Mouse (Mus musculus) layer of hippocampus, postnatal 10 days (tissue): Measurements from ENCODE around the gene Vwa5b2. TPM values are rescaled to one million over a fixed set of nuclear protein-coding genes. Genes with fewer than 3 reads are reported as not detected.
A peak's percentile ranks its signal among the peaks of the same experiment; 100 is the strongest.

Experiments
- DNase-seq, 2 experiments: peaks; one replicate each; pipeline ENCODE4 v3.0.0; 2021; ENCODE audit warnings: low spot score in 2 of 2
- total RNA-seq, 2 experiments: library from RNA; stranded (reverse); gene quantifications; 2 replicates each; pipeline ENCODE4 v1.2.3; 2021

Vwa5b2 gene
- total RNA-seq, 2 experiments from 2014 or later, result 44.4 to 45.6 TPM

GRCm38 (mm10) chr16:20610501-20611356 is 21.5 kb downstream of the Vwa5b2 start:
- peak; percentile 82 to 84 for DNase-seq

DNA sequence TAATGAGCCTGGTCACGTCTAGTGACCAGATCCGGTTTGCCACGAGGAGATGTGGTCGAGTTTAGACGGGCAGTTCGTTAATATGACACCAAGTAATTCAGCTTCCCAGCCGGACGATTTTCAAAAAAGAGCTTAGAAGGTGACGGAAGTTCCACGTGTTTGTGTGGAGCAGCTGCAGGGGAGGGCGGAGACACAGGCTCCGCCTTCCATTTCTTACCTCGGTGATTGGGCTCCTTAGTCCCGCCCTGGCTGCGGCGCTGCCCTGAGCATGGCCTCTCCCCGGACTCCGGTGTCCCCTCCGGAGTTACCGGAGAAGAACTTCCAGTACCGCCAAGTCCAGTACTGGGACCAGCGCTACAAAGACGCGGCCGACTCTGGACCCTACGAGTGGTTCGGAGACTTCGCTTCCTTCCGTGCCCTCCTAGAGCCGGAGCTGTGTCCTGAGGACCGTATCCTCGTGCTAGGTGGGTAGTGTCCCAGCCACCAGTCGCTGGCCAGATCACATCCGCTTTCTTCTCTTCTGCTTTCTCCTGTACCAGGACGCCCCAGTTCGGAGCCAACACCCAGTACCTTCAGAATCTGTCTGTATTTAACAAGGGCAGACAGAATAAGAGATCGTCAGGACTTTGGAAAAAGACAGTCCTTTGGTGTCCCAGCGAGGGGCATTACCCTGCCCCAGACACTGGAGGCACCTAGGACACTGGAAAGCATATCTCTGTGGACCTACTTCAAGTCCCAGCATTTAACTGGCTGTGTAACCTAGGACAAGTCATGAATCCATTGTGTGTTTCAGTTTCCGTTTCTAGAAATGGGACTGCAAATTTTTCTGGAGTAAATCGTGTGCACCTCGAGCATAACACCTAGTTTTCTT is 22.3 kb downstream of the Vwa5b2 start, which contains the start of the genes Eef1akmt4, Gm49333 and Alg3:
TSS of gene Eef1akmt4 (plus strand) at position 237 of the 871 bp plus-strand sequence.
TSS of gene Gm49333 (plus strand) at position 254 of the 871 bp plus-strand sequence.
TSS of gene Alg3 (minus strand) at position 379 of the 871 bp plus-strand sequence.
- DNase-seq, result peak; percentile 70 to 77

- peak; percentile 24 to 39 for DNase-seq
These were observed 30.5 kb downstream of the Vwa5b2 start for GRCm38 (mm10) chr16:20619541-20620398.

- DNase-seq, result no peak
These were observed 31.1 kb downstream of the Vwa5b2 start for GRCm38 (mm10) chr16:20620399-20620735.

DNA sequence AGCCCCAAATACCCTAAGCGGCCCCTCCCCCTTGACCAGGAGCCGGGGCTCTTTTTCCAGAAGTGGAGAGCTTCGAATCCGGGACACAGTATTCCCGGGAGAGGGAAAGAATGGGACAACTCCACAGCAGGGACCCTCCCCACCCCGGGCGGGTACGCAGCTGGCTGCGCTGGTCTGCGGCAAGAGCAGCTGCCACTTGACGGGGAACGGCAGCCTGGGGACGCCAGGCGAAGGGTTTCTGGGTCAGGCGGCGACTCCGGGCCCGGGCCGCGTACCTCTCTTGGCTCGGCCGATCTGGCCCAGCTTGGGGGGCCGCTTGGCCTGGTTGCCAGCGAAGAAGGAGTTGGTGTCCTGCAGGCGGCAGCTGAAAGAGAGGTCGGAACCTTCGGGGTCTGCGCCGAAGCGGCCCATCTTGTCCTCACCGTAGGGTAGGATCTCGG is 31.5 kb downstream of the Vwa5b2 start:
- peak; percentile 46 to 65 for DNase-seq

DNA sequence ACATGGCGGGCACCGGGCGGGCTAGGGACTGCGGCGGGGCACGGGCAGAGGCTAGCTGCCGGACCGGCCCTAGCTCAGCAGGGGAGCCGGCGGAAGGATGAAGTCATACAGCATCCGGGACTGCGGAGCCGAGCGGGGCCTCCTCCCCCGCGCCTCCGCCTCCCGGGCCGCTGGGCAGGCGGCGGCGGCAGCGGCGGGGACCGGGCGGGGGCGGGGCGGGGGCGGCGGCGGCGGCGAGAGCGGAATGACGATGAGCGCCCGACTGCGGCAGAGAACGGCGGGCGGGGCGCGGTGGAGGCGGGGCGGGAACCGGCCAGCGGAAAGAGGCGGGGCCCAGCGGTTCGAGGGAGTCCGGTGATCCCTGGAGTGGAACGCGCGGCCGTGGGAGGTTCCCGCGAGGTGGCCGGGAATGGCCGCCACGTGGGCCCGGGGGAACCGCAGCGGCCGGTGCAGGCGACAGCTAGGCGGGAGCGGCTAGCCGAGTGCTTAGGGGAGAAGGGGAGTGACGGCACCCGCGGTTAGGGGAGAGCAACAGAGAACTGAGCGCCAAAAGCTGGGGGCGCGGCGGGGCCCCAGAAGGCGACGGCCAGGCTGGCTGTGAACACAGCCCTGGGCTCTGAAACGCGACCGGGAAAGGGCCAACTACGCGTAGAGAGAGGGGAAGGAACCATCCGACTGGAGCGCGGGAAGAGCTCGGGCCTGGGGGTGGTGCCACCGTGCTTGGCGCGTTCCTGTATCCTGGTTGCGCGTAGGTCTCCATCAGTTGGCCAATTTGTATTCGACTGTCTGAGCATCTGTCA is 32.1 kb downstream of the Vwa5b2 start, which contains the start of gene Camk2n2:
TSS of gene Camk2n2 (minus strand) at position 97 of the 800 bp plus-strand sequence.
- DNase-seq, result peak; percentile 46 to 67

- peak; percentile 58 to 65 for DNase-seq
These were observed 32.9 kb downstream of the Vwa5b2 start for GRCm38 (mm10) chr16:20621991-20622685.

DNA sequence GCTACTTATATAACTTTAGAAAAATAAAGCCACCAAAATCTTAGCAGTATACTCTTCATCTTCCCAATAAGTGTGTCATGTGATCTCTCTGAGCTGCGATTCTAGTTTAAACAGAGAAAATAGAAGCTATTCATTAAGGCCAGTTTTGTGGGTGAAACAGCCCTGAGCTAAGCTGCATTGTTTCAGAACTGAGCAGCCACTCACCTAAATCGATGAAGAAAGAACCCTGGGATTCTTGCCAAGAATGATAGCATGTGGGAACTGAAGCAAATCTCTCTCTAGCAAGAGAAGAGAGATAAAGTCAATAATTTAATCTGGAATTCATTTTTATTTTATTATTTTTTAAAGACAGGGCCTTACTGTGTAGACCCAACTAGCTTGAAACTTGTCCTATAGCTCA is 33.9 kb downstream of the Vwa5b2 start:
- DNase-seq, result no peak

- DNase-seq, result peak in 1 of 2 experiments; percentile 30
These were observed 39.7 kb downstream of the Vwa5b2 start for GRCm38 (mm10) chr16:20628871-20629391.

GRCm38 (mm10) chr16:20629731-20630634 is 40.7 kb downstream of the Vwa5b2 start, which contains the start of gene Ece2:
Gene Ece2 (plus strand): TSS chr16:20629828.
- DNase-seq, result peak; percentile 39 to 63

DNA sequence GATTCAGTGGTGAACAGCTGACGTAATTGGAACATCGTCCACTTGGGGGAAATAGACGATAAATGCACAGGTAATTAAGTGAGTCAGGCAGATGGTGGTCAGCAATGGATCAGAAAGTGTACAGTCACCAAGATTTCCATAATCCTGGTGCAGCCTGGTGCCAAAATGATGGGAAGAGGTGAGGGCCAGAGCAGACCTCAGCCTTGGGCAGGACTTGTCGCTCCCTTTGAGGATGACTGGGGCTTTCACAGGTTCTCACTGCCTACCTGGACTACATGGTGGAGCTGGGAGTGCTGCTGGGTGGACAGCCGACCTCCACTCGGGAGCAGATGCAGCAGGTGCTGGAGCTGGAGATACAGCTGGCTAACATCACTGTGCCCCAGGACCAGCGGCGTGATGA is 48.1 kb downstream of the Vwa5b2 start:
- DNase-seq, result no peak

DNA sequence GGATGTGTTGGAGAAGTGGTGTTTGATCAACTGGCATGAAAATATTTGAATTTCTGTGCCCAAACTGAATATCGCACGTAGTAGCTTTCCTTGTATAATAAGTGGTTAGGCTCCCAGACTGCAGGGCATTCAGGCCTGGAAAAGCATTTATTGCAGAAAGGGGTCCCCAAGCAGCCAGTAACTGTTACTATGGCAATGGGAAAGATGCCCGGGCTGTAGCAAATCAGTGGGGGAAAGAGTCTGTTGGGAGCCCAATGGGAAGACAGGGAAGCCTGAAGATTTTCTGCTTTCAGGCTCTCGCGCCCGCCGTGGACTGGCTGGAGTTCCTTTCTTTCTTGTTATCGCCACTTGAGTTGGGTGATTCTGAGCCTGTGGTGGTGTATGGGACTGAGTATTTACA is 49.1 kb downstream of the Vwa5b2 start:
- DNase-seq, result peak; percentile 76 to 82

DNA sequence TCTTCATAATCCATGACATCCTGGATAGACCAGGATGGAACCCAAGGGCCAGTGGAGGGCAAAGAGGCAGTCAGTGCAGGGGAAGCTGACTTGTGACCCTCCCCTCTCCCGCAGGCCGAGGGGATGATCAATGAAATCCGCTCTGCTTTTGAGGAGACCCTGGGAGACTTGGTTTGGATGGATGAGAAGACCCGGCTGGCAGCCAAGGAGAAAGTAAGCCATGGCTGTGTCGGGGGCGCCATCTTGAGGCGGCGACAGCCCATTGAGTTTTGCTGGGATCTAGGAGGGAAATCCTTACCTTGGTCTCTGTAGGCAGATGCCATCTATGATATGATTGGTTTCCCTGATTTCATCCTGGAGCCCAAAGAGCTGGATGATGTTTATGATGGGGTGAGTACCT is 52.9 kb downstream of the Vwa5b2 start:
- peak; percentile 83 to 88 for DNase-seq

GRCm38 (mm10) chr16:20643911-20644310 is 54.6 kb downstream of the Vwa5b2 start:
- no peak for DNase-seq

DNA sequence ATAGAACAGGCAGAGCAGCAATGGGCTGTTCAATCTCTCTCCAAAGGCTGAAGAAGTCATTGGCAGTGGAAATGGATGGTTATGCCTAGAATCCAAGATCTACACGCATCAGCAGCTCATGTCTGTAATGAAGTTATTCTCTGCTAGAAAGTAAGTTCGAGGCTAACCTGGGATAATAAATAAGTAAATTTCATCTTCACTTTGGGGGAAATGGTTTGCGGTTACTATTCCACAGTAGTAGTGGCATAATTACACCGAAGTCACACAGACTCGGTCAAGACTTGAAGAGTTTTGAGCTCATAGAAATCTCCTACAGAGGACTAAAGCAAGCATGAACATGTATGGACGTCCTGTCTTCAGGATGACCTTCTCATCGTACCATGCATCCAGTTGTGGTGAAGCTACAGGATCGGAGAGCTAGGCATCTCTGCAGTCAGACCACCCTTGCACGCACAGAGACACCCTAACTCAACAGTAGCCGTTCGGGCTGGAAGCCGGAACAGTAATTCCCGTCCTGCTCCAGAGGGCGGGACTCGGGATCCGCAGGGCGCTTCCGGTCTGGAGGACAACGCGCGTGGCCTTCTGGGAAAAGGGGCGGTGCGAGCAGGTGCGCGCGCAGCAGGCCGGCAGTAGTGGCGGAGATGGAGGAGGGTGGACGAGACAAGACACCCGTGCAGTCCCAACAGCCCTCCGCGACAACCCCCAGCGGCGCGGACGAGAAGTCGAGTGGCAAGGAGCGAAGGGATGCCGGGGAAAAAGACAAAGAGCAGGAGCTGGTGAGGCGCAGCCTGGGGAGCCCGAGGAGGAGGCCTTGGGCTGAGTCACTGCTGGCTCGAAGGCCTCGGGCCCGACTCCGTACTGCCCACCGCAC is 62.0 kb downstream of the Vwa5b2 start, which contains the start of gene Psmd2:
TSS of gene Psmd2 (plus strand) at position 577 of the 871 bp plus-strand sequence.
- DNase-seq, result peak; percentile 96 to 98

GRCm38 (mm10) chr16:20651947-20652310 is 62.7 kb downstream of the Vwa5b2 start:
- DNase-seq, result no peak

DNA sequence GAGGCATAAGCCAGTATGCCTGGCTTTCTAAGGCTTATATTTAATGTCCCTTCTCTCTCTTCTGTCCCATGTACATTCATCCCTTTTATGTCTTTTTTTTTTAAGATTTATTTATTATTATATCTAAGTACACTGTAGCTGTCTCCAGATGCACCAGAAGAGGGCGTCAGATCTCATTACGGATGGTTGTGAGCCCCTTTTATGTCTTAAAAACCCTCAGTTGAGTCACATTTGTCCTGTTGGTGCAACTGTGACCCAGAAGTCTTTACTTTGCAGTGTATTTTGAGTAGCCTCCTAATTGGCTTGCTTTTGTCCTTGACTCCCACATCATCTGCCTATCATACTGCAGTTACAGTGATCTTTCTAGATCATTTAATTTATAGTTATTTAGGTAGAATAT is 64.0 kb downstream of the Vwa5b2 start:
- no peak for DNase-seq
